9 mouse cellular contexts compared by ENCODE assay signal in genomic region chr10:77448698-77449247, GRCm38 (mm10). TPM values are rescaled to one million over a fixed set of nuclear protein-coding genes. Genes with fewer than 3 reads are reported as not detected.
A peak's percentile ranks its signal among the peaks of the same experiment; 100 is the strongest.
DNase-seq lines count a peak whose midpoint lies in the region; ATAC-seq and TF ChIP-seq lines count a peak whose summit lies in the region.
"Had no signal": no experiment of that assay in that cellular context is flagged by ENCODE, and none has a peak within 500 bp of the region (broad histone marks: within the 10 kb centered on the region; RNA-seq: fewer than 3 reads in every experiment).

No protein-coding gene starts in this region.

- H3K36me3 ChIP-seq in megakaryocyte, embryonic 14.5 days (replicated peaks; ENCODE audit: low read length): peaks cover 21% of the 10 kb centered on the region
- H3K36me3 ChIP-seq in limb, embryonic 11.5 days (ENCODE audit: control insufficient read depth, insufficient read depth, low read length): no peaks in the 10 kb centered on the region
- no peaks in the 10 kb centered on the region for H3K36me3 ChIP-seq in stomach, embryonic 15.5 days

- no peak for DNase-seq in gastrocnemius, adult 2 months
- DNase-seq in gastrocnemius, postnatal 10 days: no peak
- DNase-seq in limb, embryonic 11.5 days (ENCODE audit: low spot score): no peak
- DNase-seq in cerebellum, adult 9-11 months: no peak

- peak overlapping the region; percentile 58 for H3K4me3 ChIP-seq in gastrocnemius, adult 2 months
- peak overlapping the region; percentile 91 for H3K4me3 ChIP-seq in megakaryocyte, embryonic 14.5 days (replicated peaks)
- H3K4me3 ChIP-seq in limb, embryonic 11.5 days (ENCODE audit: low read depth, low read length): no peak overlapping the region
- no peak overlapping the region for H3K4me3 ChIP-seq in stomach, embryonic 15.5 days (replicated peaks)

- TF ChIP-seq CTCF in gastrocnemius, adult 2 months (IDR thresholded peaks at IDR 0.05): no peak

- H3K9me3 ChIP-seq in megakaryocyte, embryonic 14.5 days: peaks cover 21% of the 10 kb centered on the region
- H3K9me3 ChIP-seq in limb, embryonic 11.5 days (ENCODE audit: control insufficient read depth, low read length): peaks cover 6% of the 10 kb centered on the region; the same call in 1 of the 2 replicates
- H3K9me3 ChIP-seq in stomach, embryonic 15.5 days: no peaks in the 10 kb centered on the region

- intact Hi-C loops in gastrocnemius, adult 2 months (cut with DNase I): no loop called here

- WGBS in limb, embryonic 11.5 days: 73% methylated on average over 6 of the region's 6 CpGs
- 34% methylated on average over 6 of the region's 6 CpGs for WGBS in stomach, embryonic 15.5 days

- H3K4me2 ChIP-seq in limb, embryonic 11.5 days (ENCODE audit: low read depth, severe bottlenecking): peak overlapping the region; percentile 31; the same call in 1 of the 2 replicates
- peak overlapping the region; percentile 55 for H3K4me2 ChIP-seq in stomach, embryonic 15.5 days

- H3K4me1 ChIP-seq in megakaryocyte, embryonic 14.5 days: peaks cover 72% of the 10 kb centered on the region
- peaks cover 7% of the 10 kb centered on the region for H3K4me1 ChIP-seq in limb, embryonic 11.5 days (ENCODE audit: control insufficient read depth, insufficient read depth, low read length)
- H3K4me1 ChIP-seq in stomach, embryonic 15.5 days: peaks cover 6% of the 10 kb centered on the region

- no peak overlapping the region for H3K9ac ChIP-seq in limb, embryonic 11.5 days (ENCODE audit: low read length)
- H3K9ac ChIP-seq in stomach, embryonic 15.5 days: no peak overlapping the region

- peaks cover 4% of the 10 kb centered on the region for H3K27me3 ChIP-seq in megakaryocyte, embryonic 14.5 days (replicated peaks)
- no peaks in the 10 kb centered on the region for H3K27me3 ChIP-seq in limb, embryonic 11.5 days (ENCODE audit: control insufficient read depth, insufficient read depth, low read length)
- no peaks in the 10 kb centered on the region for H3K27me3 ChIP-seq in stomach, embryonic 15.5 days (replicated peaks)
- H3K27me3 ChIP-seq: Patski had no signal

- peak overlapping the region; percentile 57 for H3K27ac ChIP-seq in gastrocnemius, adult 2 months
- H3K27ac ChIP-seq in limb, embryonic 11.5 days (replicated peaks; ENCODE audit: low read depth, low read length): no peak overlapping the region
- peak overlapping the region; percentile 40 for H3K27ac ChIP-seq in stomach, embryonic 15.5 days

- ATAC-seq in megakaryocyte, adult 5-6 weeks (ENCODE audit: poor library complexity, severe bottlenecking): no peak
- no peak for ATAC-seq in limb, embryonic 11.5 days (ENCODE audit: insufficient number of reproducible peaks, low FRiP score, low TSS enrichment, low read depth)
- no peak for ATAC-seq in stomach, embryonic 15.5 days (ENCODE audit: insufficient read depth, low FRiP score, low read depth)
- ATAC-seq in inflammation-experienced regulatory T-cells, adult 6 months: no peak

RNA-seq across cellular contexts. Expression of gene Adarb1, which starts 30.7 kb away (rescaled TPM):
- total RNA-seq in gastrocnemius, adult 2 months (2021): 1 to 10 TPM; 6.6 to 8.9 TPM
- total RNA-seq in gastrocnemius, postnatal 10 days (2021): 1 to 10 TPM; 7.5 to 9.2 TPM
- 0.65 and 1.6 TPM in 2 replicates for polyA plus RNA-seq in megakaryocyte, embryonic 14.5 days (2012; ENCODE audit: insufficient read depth, low replicate concordance)
- 0.02 and 0.05 TPM in 2 replicates for total RNA-seq in megakaryocyte, adult 5-6 weeks (2015)
- 0.20 and 0.37 TPM in 2 replicates for total RNA-seq in megakaryocyte, adult 5-6 weeks (2017)
- 4.0 and 4.9 TPM in 2 replicates for polyA plus RNA-seq in limb, embryonic 11.5 days (2014; fragmentation: Nextera tagmentation; extraction: Ambion mirVana)
- polyA plus RNA-seq in stomach, embryonic 15.5 days (2015; fragmentation: Nextera tagmentation; extraction: Ambion mirVana): 6.3 and 7.2 TPM in 2 replicates
- polyA plus RNA-seq in inflammation-experienced regulatory T-cells, adult 6 months (2017; shearing (Covaris generic)): under 1 TPM; 0.55 to 0.74 (median 0.63) TPM

Comparison
In these comparisons a context has a peak if more than half of its experiments do, and no peak if none do; other contexts are left out.
1. H3K4me3 ChIP-seq: peak in gastrocnemius, adult 2 months (single experiment) and megakaryocyte, embryonic 14.5 days (single experiment); none in limb, embryonic 11.5 days (single experiment) and stomach, embryonic 15.5 days (single experiment).